Mouse (Mus musculus): ENCODE data around the gene Dpagt1. TPM values are rescaled to one million over a fixed set of nuclear protein-coding genes. Genes with fewer than 3 reads are reported as not detected.

The Dpagt1 gene
- 19.2 and 20.1 TPM in 2 replicates for polyA plus RNA-seq (2015; fragmentation: Nextera tagmentation; extraction: Ambion mirVana)

DNA sequence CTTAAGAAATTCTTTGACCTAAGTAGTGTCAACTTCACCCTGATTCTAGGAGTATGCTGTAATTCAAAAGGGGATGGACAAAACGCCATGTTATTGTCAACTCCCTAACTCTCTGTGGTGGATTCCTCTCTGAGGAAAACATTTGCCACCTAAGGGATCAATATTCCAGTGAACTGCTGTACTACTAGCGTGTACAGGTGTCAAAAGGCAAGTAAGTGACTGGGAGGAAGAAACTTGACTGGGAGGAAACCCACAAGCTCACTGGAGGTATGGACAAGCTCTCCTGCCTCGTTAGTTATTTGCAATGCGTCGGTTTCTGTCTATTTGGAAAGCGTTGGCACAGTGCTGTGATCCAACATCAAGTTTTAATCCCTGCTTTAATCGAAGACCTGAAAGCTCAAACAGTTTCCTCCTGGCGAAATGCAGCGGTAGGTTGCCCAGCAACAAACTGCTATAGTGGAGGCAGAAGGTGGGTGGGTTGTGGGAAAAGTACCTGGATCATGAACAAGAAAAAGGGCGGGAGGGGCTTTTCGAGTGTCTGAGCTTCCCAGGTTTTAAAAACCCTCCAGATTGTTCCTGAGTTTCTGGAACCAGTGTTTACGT lies at the start of gene Dpagt1:
Dpagt1 (plus strand) TSS at position 252 of the 603 bp plus-strand sequence.

GRCm38 (mm10) chr9:44288076-44288958 lies 37.5 kb upstream of the Dpagt1 start, which contains the start of gene Abcg4:
TSS of gene Abcg4 (minus strand) at chr9:44288615.

GRCm38 (mm10) chr9:44305466-44306079 lies 20.2 kb upstream of the Dpagt1 start, which contains the start of gene Hinfp:
TSS of gene Hinfp (minus strand) at chr9:44305671.

DNA sequence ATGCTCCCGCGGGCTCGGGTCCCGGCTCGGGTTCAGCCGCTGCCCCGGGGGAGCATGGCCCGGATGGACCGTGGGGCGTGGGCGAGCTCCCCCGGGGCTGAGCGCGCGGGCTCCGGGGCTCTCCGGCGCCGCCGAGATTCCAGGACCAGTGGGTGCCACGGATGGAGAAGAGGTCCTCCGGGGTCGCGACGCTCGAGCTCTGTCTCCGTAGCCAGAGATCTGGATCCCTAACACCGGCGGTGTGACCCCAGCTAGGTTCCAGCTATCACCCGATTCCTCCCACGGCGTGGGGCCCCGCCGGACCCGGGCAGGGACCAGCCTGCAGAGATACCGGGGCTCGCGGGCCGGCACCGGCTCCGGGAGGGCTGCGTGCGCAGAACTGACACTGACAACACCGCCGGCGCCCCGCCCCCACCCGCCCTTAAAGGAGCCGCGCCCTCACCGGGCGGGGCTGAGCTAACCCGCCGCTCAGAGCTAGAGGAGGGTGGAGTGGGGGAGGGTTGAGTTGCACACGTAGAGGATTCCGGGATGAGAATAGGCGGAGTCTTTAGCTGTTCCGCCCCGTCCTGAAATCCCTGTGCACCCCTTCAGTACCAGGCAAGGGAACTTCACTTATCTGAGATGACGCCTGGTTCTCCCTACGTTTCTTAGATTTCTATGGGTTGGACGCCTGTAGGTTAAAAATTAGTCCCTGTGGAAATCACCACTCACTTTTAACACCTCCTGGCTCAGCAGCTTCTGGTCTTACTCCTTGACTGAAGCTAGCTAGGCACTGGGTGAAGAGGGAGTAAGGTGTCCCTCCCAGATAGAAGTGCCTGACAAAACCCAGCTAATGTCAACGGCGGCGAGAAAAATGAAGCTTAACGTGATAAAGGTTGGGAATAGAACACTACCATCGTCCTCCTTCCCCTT lies 5.7 kb upstream of the Dpagt1 start, which contains the start of gene C2cd2l:
C2cd2l (minus strand) TSS at position 399 of the 912 bp plus-strand sequence.

GRCm38 (mm10) chr9:44334396-44335330 lies 8.8 kb downstream of the Dpagt1 start, which contains the start of gene H2afx:
TSS of gene H2afx (plus strand) at chr9:44334694.

DNA sequence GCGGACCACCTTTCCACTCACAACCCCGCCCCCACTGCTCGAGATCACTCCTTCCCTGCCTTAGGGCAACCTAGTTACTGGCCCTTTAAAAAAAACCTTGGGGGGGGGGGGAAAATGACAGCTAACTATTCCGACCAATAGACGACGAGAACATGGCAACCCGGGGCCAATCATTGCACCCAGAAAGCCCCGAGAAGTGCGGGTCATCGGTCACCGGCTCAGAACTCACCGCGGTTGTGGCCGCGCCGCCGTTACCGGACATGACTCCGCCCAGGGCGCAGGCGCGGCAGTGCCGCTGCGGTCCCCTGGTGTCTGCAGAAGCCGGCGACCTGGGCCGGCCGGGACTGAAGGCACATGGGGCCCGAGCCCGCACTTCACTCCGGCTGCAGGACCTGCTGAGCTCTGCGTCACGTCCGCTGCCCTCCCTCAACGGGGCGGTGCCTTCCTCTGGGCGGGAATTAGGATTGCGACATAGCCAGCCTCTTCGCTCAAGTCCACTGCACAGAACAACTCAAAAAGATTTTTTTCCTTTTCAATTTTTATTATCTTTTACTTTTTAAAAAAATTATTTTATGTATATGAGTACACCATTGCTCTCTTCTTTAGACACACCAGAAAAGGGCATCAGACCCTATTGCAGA lies 18.1 kb downstream of the Dpagt1 start, which contains the start of gene Hmbs:
Hmbs (minus strand) TSS at position 448 of the 641 bp plus-strand sequence.

DNA sequence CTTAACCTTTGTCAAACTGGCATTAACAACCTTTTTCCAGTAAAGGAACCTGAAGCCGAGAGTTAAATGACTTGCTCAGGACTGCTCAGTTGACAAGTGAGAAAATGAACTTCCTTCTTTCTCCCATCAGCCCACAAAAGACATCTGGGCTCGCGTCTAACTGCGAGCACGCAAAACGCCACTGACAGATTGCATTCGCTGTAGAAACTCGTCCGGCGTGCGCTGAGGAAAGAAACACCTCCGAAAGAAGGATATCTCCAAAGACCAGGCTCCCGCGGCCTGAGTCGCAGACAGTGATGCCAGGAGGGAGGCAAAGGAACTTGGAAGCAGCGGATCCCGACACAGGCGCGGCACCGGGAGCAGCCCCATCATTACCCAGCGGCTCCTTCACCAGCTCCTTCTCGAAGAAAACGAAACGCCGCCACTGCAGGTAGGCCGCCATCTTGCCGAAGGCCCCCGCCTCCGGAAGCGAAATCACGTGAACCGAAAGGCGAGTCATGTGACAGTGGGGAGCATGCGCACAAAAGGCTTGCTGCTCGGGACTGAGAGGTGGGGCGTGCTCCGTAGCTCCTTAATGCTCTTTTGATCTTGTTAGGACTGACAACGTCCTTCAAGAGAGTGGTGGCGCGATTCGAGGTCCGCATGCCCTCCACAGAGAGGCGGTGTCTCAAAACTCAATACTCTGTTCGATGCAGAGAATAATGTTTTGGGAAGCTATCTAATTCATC lies 35.5 kb downstream of the Dpagt1 start, which contains the start of gene Vps11:
Vps11 (minus strand) TSS at position 481 of the 728 bp plus-strand sequence.

DNA sequence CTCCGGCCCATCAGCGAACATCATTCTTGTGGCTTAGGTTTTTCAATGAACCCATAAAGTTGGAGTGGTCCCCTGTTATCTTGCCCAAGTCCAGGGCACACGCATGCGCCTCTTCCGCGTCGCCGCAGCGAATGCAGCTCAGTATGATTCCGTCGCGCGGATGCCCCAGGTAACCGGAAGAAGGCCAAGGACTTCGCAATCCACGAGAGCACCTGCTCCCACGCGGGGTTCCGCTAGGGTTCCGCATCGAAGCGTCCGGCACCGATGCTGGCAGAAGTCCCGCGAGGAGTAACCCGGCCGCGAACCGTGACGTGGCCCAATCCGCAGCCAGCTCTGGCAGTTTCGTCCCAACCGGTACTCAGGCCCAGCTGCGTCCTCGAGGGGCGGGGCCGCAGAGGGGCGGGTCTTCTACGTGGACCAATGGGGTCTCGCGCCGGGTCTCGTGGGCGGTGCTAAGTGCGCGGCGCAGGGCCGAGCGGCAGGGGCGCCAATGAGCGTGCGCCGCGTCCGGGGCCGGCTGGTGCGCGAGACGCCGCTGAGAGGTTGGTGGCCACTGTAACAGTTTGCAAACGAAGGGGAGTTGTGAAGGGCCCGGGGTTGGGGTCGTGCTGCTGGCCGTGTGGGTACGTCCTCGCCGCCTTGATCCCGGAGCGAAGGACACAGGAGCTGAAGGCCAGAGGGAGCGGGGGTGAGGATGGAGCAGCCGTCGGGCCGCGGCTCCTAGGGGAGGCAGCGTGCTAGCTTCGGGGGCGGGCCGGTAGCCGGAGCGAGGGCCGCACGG lies 53.4 kb downstream of the Dpagt1 start, which contains the start of gene Hyou1:
Hyou1 (plus strand) TSS at position 437 of the 781 bp plus-strand sequence.

Small RNAs within 50 kb of the gene (microRNA-seq; reads per million reads assigned to microRNA genes)
- gene Gm44335 = 0 reads per million in 2 experiments

Other genes with a start within 250 kb of the Dpagt1 start
- gene Mfrp, start 224.3 kb upstream of the Dpagt1 start, polyA plus RNA-seq (2015; fragmentation: Nextera tagmentation; extraction: Ambion mirVana) = not detected in 2 replicates
- gene C1qtnf5, start 218.8 kb upstream of the Dpagt1 start, polyA plus RNA-seq (2015; fragmentation: Nextera tagmentation; extraction: Ambion mirVana) = 3.1 and 4.4 TPM in 2 replicates
- 0.21 TPM in 1 of 2 replicates, not detected in the other for gene Gm49380, start 212.5 kb upstream of the Dpagt1 start, polyA plus RNA-seq (2015; fragmentation: Nextera tagmentation; extraction: Ambion mirVana)
- 15.9 and 18.6 TPM in 2 replicates for gene Rnf26, start 212.5 kb upstream of the Dpagt1 start, polyA plus RNA-seq (2015; fragmentation: Nextera tagmentation; extraction: Ambion mirVana)
- gene Mcam, start 191.6 kb upstream of the Dpagt1 start, polyA plus RNA-seq (2015; fragmentation: Nextera tagmentation; extraction: Ambion mirVana) = 42.7 and 51.8 TPM in 2 replicates
- 4.2 and 5.2 TPM in 2 replicates for gene Cbl, start 92.0 kb upstream of the Dpagt1 start, polyA plus RNA-seq (2015; fragmentation: Nextera tagmentation; extraction: Ambion mirVana)
- gene Ccdc153, start 85.3 kb upstream of the Dpagt1 start, polyA plus RNA-seq (2015; fragmentation: Nextera tagmentation; extraction: Ambion mirVana) = not detected in 2 replicates
- not detected in 2 replicates for gene Pdzd3, start 74.5 kb upstream of the Dpagt1 start, polyA plus RNA-seq (2015; fragmentation: Nextera tagmentation; extraction: Ambion mirVana)
- gene Nlrx1, start 57.4 kb upstream of the Dpagt1 start, polyA plus RNA-seq (2015; fragmentation: Nextera tagmentation; extraction: Ambion mirVana) = 10.4 and 10.9 TPM in 2 replicates
- 0.38 and 0.58 TPM in 2 replicates for gene Abcg4, start 37.4 kb upstream of the Dpagt1 start, polyA plus RNA-seq (2015; fragmentation: Nextera tagmentation; extraction: Ambion mirVana)
- 7.5 and 7.7 TPM in 2 replicates for gene Hinfp, start 20.3 kb upstream of the Dpagt1 start, polyA plus RNA-seq (2015; fragmentation: Nextera tagmentation; extraction: Ambion mirVana)
- gene C2cd2l, start 5.7 kb upstream of the Dpagt1 start, polyA plus RNA-seq (2015; fragmentation: Nextera tagmentation; extraction: Ambion mirVana) = 3.5 and 6.5 TPM in 2 replicates
- 55.3 and 61.5 TPM in 2 replicates for gene H2afx, start 8.7 kb downstream of the Dpagt1 start, polyA plus RNA-seq (2015; fragmentation: Nextera tagmentation; extraction: Ambion mirVana)
- gene Hmbs, start 18.2 kb downstream of the Dpagt1 start, polyA plus RNA-seq (2015; fragmentation: Nextera tagmentation; extraction: Ambion mirVana) = 44.7 and 48.8 TPM in 2 replicates
- 17.4 and 18.7 TPM in 2 replicates for gene Vps11, start 35.7 kb downstream of the Dpagt1 start, polyA plus RNA-seq (2015; fragmentation: Nextera tagmentation; extraction: Ambion mirVana)
- 5.4 and 5.8 TPM in 2 replicates for gene Hyou1, start 53.5 kb downstream of the Dpagt1 start, polyA plus RNA-seq (2015; fragmentation: Nextera tagmentation; extraction: Ambion mirVana)
- 57.2 and 57.6 TPM in 2 replicates for gene Slc37a4, start 70.8 kb downstream of the Dpagt1 start, polyA plus RNA-seq (2015; fragmentation: Nextera tagmentation; extraction: Ambion mirVana)
- 1,824 and 1,924 TPM in 2 replicates for gene Rps25, start 81.1 kb downstream of the Dpagt1 start, polyA plus RNA-seq (2015; fragmentation: Nextera tagmentation; extraction: Ambion mirVana)
- 70.1 and 75.2 TPM in 2 replicates for gene Trappc4, start 81.6 kb downstream of the Dpagt1 start, polyA plus RNA-seq (2015; fragmentation: Nextera tagmentation; extraction: Ambion mirVana)
- 14.7 and 17.9 TPM in 2 replicates for gene Ccdc84, start 92.5 kb downstream of the Dpagt1 start, polyA plus RNA-seq (2015; fragmentation: Nextera tagmentation; extraction: Ambion mirVana)
- gene Foxr1, start 115.1 kb downstream of the Dpagt1 start, polyA plus RNA-seq (2015; fragmentation: Nextera tagmentation; extraction: Ambion mirVana) = not detected in 2 replicates
- gene Upk2, start 129.0 kb downstream of the Dpagt1 start, polyA plus RNA-seq (2015; fragmentation: Nextera tagmentation; extraction: Ambion mirVana) = 0.16 and 0.22 TPM in 2 replicates
- 13.3 and 14.9 TPM in 2 replicates for gene Bcl9l, start 156.8 kb downstream of the Dpagt1 start, polyA plus RNA-seq (2015; fragmentation: Nextera tagmentation; extraction: Ambion mirVana)
- gene Cxcr5, start 235.9 kb downstream of the Dpagt1 start, polyA plus RNA-seq (2015; fragmentation: Nextera tagmentation; extraction: Ambion mirVana) = 0.12 and 0.13 TPM in 2 replicates